Mouse (Mus musculus) activated CD4-positive, CD25-positive, alpha-beta regulatory T cell, adult 4 months (primary cell): ENCODE measurements around the gene Eln. TPM values are rescaled to one million over a fixed set of nuclear protein-coding genes. Genes with fewer than 3 reads are reported as not detected.

Source experiments
- ATAC-seq: one replicate; pipeline ENCODE4 v1.8.0; 2017
- polyA plus RNA-seq, 2 experiments: library from polyadenylated mRNA; unstranded; fragments of 100-300 nt; shearing (Covaris generic); gene quantifications; one replicate each; pipeline ENCODE4 v1.2.1; 2017

The Eln gene
- polyA plus RNA-seq, result under 1 TPM in 1 of 2 experiments, not detected in 1; 0.15 TPM

GRCm38 (mm10) chr5:134746890-134747511, at the start of gene Eln:
Eln (minus strand) TSS chr5:134747323.
- no peak for ATAC-seq

- ATAC-seq, result no peak
Observed at GRCm38 (mm10) chr5:134790080-134790995, 43.2 kb upstream of the Eln start.

DNA sequence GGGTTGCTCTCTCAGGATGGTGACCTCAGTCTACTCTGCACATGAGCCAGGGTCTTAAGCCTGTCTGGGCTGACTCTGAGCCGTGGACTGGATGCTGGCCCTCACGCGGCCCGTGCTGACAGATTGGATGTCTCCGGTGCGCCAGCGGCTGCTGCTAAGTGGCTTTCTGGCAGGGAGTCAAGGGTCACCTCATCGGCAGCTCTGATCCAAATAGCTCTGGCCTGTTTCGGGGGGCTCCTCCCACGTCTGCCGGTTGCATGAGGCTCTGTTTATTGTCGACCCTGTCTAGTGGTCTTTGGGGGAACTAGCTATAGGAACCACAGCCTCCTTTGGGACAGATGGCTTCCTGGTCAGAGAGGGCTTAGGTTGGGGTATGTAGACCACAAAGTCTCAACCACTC, 41.1 kb upstream of the Eln start:
- ATAC-seq, result no peak

DNA sequence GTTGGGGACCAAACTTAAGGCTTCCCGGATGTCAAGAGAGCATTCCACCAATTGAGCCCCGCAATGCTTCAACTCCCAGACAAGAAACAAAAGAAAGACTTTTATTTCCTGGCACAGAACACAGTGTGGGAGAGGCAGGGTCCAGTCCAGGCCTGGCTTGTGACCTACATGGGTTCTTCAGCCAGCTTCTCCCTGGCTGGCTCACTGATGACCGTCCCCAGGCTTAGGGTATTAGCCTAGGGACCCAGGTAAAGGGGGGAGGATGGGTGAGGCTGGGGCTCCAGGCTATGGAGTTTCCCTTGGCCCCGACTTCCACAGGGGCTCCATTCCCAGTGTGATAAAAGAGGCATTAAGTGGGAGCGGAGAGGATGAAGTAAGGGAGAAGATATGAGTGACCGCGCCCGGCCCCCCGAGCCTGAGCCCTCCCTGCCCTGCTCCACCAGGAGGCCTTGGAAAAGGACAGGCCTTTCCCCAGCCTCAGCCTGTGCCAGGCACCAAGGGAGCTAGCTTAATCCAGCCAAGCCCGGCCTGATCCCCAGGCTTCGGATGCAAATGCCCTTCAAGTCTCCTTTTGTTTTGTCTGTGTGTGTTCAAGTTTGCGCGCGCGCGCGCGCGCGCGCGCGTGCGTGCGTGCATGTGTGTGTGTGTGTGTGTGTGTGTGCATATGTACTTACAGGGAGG, 38.7 kb upstream of the Eln start:
- ATAC-seq, result no peak

- no peak for ATAC-seq
Observed at GRCm38 (mm10) chr5:134783794-134784193, 36.7 kb upstream of the Eln start.

DNA sequence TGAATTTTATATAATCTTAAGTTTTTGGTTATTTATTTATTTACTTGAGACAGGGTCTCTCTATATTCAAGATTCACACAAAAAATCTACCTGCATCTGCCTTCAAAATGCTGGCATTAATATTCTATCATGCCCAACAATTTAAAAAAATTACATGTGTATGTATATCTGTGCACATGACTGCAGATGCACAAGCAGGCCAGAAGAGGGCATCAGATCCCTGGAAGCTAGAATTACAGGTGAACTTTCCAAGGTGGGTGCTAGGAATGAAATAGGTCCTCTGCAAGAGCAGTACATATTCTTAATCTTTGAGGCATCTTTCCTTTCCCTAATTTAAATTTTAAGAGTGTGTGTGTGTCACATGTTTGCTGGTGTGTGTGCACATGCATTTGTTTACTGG, 33.8 kb upstream of the Eln start:
- no peak for ATAC-seq

DNA sequence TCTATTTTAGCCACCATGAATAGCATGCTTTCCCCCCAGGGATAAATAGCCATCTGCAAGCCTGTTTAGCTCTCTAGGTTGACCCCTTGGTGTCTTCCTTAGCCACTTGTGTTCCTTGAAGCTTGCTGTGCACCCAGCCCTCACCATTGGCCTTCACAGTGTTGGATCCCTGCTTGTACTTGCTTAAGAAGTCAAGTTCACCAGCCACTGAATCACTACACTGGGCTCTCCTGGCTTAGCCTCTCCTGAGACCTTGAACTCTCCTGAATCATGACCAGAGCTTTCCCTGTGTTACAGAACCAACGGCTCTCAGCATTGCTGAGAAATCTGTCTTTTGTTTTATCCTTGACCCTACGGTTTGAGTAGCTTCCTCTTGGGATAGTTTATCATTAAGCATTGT, 33.0 kb upstream of the Eln start:
- ATAC-seq, result no peak

DNA sequence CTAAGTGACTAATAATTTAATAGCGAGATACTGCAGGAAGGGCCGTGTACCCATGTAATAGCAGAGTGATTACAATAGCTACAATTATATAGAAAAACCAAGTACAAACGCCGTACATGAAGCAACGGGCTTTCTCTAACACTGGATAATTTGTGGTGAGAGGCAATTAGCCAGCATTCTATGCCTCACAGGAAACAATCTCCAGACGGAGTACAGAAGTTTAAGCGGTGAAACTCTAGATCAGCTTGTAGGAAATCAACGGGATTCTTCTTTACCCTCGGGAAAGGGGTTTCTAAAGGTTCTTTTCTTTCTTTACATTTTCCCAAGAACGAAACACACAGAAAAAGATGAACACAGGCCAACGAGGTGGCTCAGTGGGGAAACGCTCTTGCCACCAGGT, 29.4 kb upstream of the Eln start:
- ATAC-seq, result no peak

DNA sequence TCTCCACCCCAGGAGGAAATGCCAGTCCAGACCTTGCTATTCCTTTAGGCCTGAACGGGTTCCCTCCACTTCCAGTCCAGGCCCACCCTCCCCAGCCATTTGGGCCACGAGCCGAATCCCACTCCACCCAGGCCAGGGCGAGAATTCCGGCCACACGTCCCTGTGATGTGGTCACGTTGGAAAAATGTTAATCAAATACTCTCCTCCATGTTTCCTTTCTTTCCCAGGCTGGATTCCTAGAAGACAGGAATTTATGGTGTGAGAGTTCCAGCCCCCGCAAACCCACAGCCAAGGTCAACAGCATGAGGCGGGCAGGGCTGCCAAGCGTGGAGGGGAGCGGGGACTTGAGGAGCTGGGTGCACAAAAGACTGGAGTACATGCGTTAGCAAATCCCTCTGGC, 25.4 kb upstream of the Eln start:
- ATAC-seq, result no peak

DNA sequence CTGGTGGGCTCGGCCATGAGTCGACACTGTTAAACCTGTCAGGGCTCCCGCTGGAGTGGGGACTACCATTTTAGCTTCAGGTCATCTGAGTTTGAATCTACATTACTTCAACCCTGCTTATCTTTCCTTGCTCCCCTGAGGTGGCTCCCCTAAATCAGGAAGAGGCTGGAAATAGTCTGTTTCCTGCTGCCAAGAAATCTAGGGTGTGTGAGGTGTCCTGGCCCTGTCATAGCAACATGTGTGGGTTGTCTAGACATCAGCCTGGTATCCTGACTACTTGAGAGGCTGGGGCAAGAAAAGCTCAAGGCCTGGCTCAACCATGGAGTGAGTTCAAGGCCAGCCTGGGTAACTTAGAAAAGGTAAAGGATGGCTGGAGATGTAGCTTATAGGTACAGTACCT, 24.6 kb upstream of the Eln start:
- ATAC-seq, result no peak

DNA sequence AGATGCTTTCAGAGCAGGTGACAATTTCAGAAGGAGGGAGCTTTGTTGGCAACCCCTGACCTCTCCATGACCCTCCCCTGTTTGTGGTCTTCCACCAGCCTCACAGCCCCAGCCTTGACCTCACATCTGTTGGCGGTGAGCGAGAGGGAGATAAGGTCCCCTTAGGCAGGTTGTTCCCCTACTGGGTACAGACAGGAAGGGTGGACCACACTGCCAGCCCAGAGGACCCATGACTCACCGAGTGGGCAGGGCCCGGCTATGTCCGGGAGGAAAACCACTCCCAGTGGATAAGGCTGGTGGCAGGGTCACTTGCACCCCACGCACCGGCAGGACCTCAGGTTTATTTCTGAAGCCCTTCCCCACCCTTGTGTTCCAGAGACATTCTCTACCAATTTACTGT, 22.1 kb upstream of the Eln start:
- ATAC-seq, result no peak

DNA sequence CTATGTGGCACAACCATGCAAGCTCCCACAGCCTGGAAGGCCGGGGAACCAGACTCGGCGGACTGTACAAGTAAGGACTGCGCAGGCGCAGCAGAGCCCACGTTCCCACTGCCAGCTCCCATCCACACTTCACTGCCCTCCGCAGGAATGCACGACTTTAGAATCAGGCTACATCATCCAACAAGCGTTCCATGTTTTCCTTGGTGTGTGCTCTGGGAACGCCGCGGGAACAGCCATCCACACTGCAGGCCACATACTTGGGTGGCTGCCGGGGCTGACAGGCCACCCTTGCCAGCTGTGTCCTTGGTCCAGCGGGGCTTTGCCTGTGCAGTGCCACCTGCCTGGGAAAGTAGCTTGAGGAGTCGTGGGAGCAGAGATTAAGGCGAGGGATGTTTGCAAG, 18.3 kb upstream of the Eln start:
- no peak for ATAC-seq

DNA sequence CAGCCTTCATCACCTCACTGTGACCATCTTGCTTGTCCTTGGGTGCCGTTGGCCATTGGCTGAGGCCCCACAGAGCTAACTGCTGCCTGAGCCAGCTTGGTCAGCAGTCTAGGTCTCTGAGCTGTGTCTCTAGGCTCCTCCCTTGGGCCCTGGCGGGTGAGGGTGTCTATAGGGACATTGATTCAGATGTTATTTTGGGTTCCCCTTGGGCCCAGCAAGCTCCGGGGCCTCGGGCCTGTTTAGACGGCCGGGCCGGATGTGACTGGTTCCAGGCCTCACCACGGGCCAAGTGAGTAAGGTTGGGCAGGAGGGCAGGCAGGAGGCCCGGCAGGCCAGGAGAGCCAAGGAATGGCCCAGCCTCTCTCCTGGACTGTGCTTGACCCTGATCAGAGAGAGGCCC, 16.2 kb upstream of the Eln start:
- ATAC-seq, result no peak

DNA sequence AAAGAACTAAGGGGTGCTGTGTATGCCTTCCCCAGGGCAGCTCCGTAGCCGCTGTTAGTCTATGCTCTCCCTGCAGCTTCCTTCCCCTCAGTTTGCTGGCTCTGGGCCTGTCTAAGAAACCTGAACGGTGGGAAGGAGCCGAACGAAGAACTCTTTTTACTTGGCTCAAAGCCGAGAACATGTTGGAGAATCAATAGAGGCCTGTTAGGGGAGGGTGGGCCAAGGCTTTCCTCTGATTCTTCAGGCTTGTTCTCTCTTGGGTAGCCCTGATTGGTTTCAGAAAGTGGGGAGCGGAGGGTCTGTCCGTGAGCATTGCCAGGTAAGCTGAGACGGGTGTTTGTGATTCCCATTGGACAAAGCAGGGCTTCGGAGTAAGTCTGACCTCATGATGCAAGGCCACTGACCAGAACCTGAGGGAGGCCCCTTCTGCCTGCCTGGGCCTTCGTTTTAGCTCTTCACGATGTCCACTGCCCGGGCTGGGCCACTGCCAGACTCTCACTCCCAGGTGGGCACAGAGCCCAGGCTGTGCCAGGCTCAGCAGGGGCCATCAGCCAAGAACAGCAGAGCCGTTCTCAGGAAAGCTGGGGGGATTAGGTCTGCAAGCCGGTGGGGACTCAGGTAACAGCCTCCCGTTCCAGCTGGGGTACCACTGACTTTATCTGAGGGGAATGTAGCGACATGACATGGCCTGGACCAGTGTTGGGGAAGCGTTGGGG, 14.4 kb upstream of the Eln start:
- no peak for ATAC-seq

GRCm38 (mm10) chr5:134756031-134756430, 8.9 kb upstream of the Eln start:
- no peak for ATAC-seq

GRCm38 (mm10) chr5:134754096-134754495, 7.0 kb upstream of the Eln start:
- no peak for ATAC-seq

GRCm38 (mm10) chr5:134750469-134750868, 3.3 kb upstream of the Eln start:
- no peak for ATAC-seq

GRCm38 (mm10) chr5:134747947-134748618, 960 bp upstream of the Eln start:
- ATAC-seq, result no peak

GRCm38 (mm10) chr5:134747512-134747893, 380 bp upstream of the Eln start:
- no peak for ATAC-seq

DNA sequence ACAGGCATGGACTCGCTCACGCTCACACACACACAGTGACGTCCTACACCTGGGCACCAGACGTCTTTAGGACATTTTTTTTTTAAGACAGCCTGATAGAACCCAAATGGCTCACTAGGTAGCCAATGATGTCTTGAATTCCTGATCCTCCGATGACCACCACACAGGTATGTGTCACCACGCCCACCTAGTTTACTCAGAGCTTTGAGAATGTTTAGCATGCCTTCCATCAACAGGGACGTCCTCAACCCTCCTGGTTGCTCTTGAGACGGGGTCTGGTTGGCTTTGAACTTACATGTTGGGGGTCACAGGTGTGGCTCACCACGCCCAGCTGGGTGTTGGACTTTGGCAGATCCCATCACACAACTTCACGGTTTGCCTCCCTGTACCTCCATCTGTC, 922 bp downstream of the Eln start:
- no peak for ATAC-seq

DNA sequence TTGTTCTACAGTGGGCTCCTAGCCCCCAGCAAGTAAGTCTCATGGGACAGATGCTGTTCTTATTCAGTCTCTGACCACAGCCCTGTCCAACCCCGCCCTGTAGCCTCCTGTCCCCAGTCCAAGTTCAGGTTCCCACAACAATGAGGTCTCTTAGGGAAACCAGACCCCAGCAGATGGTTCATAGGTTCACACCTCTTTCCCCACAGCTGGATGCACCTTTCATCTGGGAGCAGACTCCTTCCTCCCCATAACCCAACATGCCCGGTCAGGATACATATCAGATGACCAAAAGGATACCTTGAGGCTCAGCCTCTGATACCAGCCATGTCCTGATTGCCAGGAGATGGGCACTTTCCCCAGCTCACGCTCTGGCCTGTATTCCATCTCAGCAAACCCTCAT, 1.3 kb downstream of the Eln start:
- ATAC-seq, result no peak

DNA sequence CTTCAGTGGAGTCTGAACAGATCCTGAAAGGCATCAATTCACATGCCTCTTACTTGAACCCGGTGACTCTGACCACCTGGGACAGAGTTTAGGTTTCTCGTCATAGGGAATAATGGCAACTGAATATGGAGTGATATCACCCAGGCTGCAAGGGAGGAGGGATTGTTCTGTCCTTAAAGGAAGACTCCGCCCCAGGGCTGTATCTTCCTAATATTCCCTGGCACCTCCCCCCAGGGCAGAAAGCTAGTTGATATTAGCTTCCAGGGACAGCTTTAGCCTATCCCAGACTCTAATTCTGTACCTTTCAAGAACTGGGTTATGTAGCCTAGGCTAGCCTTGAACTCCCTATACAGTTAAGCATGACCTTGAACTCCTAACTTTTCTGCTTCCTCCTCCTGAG, 2.1 kb downstream of the Eln start:
- ATAC-seq, result no peak
